ENCODE assay signal across 18 mouse cellular contexts in the genomic region with DNA sequence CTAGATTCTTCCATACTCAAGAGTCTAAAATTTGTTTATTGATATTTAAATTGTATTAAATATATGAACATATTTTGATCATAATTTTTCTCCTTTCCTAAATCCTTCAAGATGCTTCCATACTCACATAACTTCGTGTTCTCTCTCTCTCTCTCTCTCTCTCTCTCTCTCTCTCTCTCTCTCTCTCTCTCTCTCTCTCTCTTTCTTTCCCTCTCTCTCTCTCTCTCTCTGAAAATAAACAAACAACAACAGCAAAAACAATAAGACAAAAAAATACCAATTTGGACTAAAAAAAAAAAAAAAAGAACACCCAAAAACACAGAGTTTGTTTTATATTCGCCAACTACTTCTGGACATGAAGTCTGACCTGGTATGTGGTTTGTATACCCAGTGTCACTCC.
DNase-seq lines count a peak whose midpoint lies in the region; ATAC-seq and TF ChIP-seq lines count a peak whose summit lies in the region.
"Had no signal": no experiment of that assay in that cellular context is flagged by ENCODE, and none has a peak within 500 bp of the region (broad histone marks: within the 10 kb centered on the region; RNA-seq: fewer than 3 reads in every experiment).

No protein-coding gene starts in this region.

- peak; percentile 91 for ATAC-seq in Patski
- no peak for ATAC-seq in hindbrain, embryonic 14.5 days (ENCODE audit: low FRiP score)
- ATAC-seq: activated CD4-positive, CD25-positive, alpha-beta regulatory T cell, adult 4 months; CD4-positive, CD25-positive, alpha-beta regulatory T cell, adult 4 months had no signal

- no peak overlapping the region for H3K4me3 ChIP-seq in hindbrain, embryonic 14.5 days (replicated peaks; ENCODE audit: low read length)

- H3K9ac ChIP-seq in hindbrain, embryonic 14.5 days, result no peak overlapping the region

- no peaks in the 10 kb centered on the region for H3K9me3 ChIP-seq in hindbrain, embryonic 14.5 days (ENCODE audit: control insufficient read depth, low read length)
- H3K9me3 ChIP-seq: G1E had no signal

- no peaks in the 10 kb centered on the region for H3K36me3 ChIP-seq in hindbrain, embryonic 14.5 days (replicated peaks; ENCODE audit: control insufficient read depth, insufficient read depth)
- H3K36me3 ChIP-seq: G1E had no signal

- H3K4me2 ChIP-seq in hindbrain, embryonic 14.5 days (replicated peaks), result no peak overlapping the region

- no peaks in the 10 kb centered on the region for H3K4me1 ChIP-seq in hindbrain, embryonic 14.5 days (replicated peaks; ENCODE audit: control insufficient read depth, insufficient read depth, low read length)

- no peak for DNase-seq in Patski (ENCODE audit: low read depth, low spot score)
- no peak for DNase-seq in hindbrain, embryonic 14.5 days (ENCODE audit: low spot score)
- DNase-seq: adrenal gland, adult 2 months; adrenal gland, adult 8-10 months; adrenal gland, postnatal 10 days; adrenal gland, postnatal 14 days; adrenal gland, postnatal 25 days; adrenal gland, postnatal 36 days; B cell, adult 2 months; cerebellum, adult 11 months; cerebellum, adult 11-12 months; cerebellum, adult 18-20 months; cerebellum, adult 2 months; cerebellum, adult 8-10 months had no signal

- WGBS in hindbrain, embryonic 14.5 days, result 87% methylated on average over 2 of the region's 2 CpGs

- no peaks in the 10 kb centered on the region for H3K27me3 ChIP-seq in Patski
- H3K27me3 ChIP-seq in hindbrain, embryonic 14.5 days (ENCODE audit: control insufficient read depth, insufficient read depth, low read length), result no peaks in the 10 kb centered on the region
- H3K27me3 ChIP-seq: CH12.LX had no signal

- POLR2A ChIA-PET in Patski (lab: Charles Lee), result no interaction called here

- H3K27ac ChIP-seq in hindbrain, embryonic 14.5 days, result no peak overlapping the region

- in situ Hi-C loops in Patski (cut with MboI; ENCODE audit: low pct_unique_long_range_greater_than_20kb), result no loop called here

- no peak for TF ChIP-seq CTCF in Patski (IDR thresholded peaks at IDR 0.05)

- CTCF ChIA-PET in Patski (lab: Charles Lee), result no interaction called here
